Mouse (Mus musculus): ENCODE measurements around the gene E030018B13Rik.
A peak's percentile ranks its signal among the peaks of the same experiment; 100 is the strongest.

Gene E030018B13Rik

DNA sequence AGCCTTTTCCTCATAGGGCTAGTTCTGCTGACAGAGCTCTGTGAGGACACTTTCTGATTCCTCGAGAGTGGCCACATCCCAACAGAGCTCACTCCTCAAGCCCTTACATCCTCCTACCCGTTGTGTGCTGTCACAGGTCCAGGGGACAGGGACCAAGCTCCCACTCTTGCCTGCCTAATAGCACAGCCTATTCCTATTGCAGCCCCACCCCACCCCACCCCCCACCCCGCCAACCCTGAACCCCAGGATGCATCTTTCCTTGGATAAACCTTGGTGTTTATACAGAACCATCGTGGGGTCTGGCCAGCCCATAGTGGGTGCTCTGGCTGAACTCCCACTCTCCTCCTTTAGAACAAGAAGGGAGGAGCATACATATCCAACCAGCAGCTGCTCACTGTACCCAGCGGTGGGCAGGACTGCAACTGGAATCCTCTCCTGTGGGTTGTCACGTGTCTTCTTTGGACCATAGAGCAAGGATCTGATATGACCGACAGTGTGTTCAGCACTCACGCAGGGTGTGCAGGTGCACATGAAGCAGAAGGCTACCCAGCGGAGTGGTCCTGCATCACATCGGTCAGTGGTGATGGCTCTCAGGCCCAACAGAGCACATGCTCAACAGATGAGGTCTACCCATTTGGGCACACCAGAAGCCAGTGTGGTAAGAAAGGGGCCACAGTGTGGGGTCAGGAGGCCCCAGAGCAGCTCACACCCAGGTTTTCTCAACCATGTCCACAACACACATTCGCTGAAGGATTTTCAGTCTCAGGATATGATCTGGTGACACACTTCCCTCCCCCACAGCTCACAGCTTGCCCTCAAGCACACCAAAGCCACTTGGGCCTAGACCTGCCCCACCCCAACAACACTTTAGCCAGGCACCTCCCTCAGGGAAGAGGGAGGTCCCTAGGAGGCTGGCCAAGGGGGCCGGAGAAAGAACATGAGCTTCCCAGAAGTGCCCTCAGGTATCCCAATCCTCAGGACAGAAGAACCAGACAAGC, 2.4 kb downstream of the E030018B13Rik start:
- no peak for DNase-seq (ENCODE audit: low spot score)

DNA sequence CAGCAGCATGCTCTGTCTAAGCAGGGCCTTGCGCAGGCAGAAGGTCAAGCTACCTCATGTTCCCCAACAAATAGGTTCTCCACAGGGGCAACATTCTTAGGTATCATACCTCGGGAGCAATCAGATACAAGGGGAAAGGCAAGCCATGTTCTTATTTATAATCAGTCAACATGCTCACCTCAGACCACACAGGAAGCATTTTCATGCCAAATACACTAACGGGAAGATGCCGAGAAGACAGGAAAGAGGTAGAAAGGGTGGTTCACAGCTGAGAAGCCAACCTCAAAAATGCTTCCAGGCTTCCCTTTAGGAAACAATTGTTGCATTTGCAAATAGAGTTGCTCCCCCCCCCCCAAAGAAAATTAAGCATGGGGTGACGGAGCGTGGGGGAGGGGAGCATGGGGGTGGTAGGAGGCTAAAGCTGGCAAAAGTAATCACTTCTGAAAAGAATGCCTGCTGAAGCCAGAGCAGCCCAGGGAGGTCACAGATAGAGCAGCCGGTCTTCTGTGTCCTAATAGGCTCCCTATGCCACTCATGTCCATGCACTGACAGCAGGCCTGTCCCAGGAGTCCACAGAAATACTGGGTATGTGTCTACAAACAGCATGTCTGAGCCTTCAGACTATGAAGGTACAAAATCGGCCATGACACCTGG, 5.4 kb downstream of the E030018B13Rik start:
- DNase-seq (ENCODE audit: low spot score) = no peak

- no peak for DNase-seq (ENCODE audit: low spot score)
These were observed 5.9 kb downstream of the E030018B13Rik start for GRCm38 (mm10) chr7:63922571-63922970.

- no peak for DNase-seq (ENCODE audit: low spot score)
These were observed 6.3 kb downstream of the E030018B13Rik start for GRCm38 (mm10) chr7:63922975-63923374.

DNA sequence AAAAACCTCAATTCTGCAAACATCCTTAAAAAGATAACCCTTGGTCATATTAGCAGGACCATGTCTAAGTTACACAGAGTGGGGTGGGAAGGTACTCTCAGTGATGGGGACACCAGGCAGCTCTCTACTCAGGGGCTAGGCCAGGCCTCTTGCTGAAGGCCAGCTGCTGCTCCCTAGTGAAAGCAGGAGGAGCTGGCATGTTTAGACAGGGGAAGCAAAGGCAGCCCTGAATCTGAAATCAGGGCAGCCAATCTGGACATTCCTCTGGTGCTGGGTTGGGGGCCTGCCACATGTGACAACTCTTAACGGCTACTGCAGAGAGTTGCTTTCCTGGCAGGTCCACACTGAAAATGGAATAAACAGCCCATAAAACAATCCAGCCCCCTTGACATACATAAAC, 7.5 kb downstream of the E030018B13Rik start:
- no peak for DNase-seq (ENCODE audit: low spot score)

GRCm38 (mm10) chr7:63924747-63925412, 8.2 kb downstream of the E030018B13Rik start:
- DNase-seq (ENCODE audit: low spot score) = peak; percentile 73

DNA sequence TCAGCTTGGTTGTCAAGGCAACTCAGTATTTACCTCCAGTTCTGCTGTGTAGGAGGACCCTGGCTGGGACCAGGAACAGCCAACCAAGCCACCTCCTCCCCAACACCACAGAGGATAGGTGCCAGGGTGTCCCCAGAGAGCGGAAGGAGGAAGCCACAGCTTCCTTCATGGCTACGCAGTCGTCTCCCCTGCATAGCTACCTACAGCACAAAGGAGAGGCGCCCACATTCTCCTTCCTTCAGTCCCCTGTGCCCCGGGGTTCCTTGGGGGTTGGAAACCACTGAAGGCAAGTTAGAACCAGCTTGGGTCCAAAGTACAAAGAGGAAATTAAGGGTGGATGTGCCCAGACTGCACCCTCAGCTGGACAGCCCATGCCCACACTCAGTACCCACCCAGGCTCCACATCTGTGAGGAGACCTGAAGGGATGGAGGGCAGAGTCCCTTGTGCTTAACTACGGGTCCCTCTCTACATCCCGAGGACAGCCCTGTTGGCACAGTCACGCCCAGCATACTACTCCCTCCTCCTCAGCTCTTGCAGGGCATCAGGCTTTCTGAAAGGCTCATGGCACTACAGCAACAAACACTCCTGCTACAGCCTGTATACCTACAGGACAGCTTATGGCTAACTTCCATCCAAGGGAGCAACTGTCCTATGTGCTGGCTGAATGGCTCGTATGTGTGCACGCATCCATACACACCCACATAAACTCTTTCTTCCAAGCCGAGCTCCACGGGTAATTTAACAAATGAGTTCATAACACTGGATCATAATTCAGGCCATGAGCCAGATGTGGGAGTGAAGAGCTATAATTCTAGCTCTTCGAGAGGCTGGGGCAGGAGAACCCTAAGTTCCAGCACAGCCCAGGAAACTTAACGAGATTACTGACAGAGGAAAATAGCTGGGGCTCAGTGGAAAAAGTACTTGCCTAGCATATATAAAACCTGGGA, 9.0 kb downstream of the E030018B13Rik start:
- DNase-seq (ENCODE audit: low spot score) = no peak

- DNase-seq (ENCODE audit: low spot score) = no peak
These were observed 9.8 kb downstream of the E030018B13Rik start for GRCm38 (mm10) chr7:63926492-63926891.

GRCm38 (mm10) chr7:63927121-63927520, 10.5 kb downstream of the E030018B13Rik start:
- no peak for DNase-seq (ENCODE audit: low spot score)

- DNase-seq (ENCODE audit: low spot score) = no peak
These were observed 12.4 kb downstream of the E030018B13Rik start for GRCm38 (mm10) chr7:63929080-63929479.

GRCm38 (mm10) chr7:63930132-63930531, 13.5 kb downstream of the E030018B13Rik start:
- no peak for DNase-seq (ENCODE audit: low spot score)

GRCm38 (mm10) chr7:63930766-63931165, 14.1 kb downstream of the E030018B13Rik start:
- no peak for DNase-seq (ENCODE audit: low spot score)

DNA sequence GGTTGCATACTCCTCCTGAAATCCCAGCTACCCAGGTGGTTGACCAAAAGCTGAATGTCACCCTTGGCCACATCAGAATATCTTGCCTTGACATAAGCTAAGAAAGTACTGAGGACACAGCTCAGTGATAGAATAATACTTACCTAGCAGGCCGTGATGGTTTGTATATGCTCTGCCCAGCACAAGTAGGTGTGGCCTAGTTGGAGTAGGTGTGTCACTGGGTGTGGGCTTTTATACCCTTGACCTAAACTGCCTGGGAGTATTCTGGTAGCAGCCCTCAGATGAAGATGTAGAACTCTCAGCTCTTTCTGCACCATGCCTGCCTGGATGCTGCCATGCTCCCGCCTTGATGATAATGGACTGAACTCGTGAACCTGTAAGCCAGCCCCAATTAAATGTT, 15.8 kb downstream of the E030018B13Rik start:
- no peak for DNase-seq (ENCODE audit: low spot score)

GRCm38 (mm10) chr7:63933905-63934304, 17.2 kb downstream of the E030018B13Rik start:
- no peak for DNase-seq (ENCODE audit: low spot score)

- DNase-seq (ENCODE audit: low spot score) = no peak
These were observed 17.9 kb downstream of the E030018B13Rik start for GRCm38 (mm10) chr7:63934530-63934929.

DNA sequence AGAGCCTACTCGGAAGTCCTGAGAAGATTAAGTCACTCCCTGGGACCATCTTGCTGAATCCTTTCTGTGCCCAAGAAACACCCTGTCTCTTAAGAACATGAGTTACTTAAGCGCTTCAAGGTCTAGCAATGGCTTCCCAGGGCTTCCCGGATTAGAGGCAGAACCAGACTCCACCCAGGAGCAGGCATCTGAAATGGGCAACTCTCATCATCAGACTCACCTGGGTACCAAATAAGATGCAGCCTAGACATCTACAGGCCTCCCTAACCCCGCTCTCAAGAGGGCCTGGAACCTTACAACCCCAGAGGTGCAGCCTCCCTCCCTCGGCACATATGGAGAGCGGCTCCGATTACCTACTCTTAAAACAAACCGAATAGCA, 19.1 kb downstream of the E030018B13Rik start:
- no peak for DNase-seq (ENCODE audit: low spot score)

DNA sequence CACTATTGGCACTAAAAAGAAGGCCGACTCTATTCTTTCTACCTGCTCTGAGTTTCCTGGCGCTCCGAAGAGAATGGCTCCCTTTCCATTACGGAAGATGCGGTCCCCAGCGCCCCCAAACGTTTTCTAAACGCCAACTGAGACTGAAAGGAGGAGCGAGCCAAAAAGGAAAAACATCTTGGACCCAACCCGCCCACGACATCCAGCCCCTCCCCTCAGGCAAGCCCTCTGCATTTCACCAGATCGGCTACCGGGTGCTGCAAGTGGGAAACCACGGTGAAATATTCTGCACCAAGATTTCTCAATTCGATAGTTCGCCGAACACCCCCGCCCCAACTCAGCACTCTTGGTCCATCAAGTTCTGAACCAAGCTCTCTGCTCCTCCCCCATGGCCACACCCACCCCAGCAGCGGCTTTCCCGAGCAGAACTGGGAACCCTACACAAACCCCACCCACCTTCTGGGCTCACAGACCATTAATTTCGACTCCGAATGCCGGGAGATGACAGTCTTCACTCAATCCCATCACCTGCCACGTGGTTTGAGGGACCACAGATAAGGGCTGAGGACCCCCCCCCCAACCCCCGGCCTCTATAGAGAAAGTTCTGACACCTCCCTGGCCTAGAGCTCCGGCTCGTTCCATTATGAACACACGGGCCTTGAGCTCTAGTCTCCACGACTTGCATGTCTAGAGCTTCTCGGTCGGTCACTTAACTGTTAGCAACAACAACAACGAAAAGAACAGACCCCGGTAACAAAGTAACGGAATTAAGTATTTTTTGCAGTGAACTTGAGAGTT, 19.7 kb downstream of the E030018B13Rik start:
- no peak for DNase-seq (ENCODE audit: low spot score)

- DNase-seq (ENCODE audit: low spot score) = no peak
These were observed 20.3 kb downstream of the E030018B13Rik start for GRCm38 (mm10) chr7:63936986-63937235.

DNA sequence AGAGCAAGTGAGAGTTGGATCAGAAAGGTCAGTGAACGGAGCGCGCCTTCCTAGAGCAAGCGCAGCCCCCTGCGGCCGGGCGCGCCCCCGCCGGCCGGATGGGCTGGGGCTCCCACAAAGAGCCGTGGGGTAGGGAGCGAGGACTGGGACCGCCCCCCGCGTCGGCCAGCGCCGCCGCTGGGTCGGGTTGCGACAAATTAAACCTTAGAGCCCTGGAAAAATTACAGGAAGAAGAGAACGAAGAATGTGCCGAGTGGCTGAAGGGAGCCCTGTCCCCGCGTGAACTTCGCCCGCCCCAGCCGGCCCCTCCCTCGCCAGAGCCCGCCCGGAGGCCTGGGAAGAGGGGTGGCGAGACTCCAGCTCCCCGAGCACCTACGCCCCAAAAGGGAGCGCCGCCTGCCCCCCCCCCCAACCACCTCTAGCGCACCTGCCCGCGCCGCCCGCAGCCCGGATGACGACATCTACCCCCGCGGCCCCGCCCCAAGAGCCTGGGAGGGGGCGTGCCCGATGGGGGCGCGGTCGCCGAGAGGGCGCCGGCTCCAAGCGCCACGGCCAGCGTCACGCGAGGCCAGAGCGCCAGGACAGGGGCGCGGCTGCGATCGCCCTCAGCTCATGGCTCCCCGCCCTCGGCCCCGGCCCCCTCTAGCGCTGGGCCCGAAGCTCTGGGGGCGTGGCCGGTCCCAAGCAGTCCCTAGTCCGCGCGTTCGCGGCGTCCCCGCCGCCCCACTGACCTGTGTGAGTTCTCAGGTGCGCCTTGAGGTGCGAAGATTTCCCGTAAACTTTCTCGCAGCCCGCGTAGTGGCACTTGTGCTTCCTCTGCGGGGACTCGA, 20.8 kb downstream of the E030018B13Rik start:
- DNase-seq (ENCODE audit: low spot score) = no peak

All from layer of hippocampus, adult 9-10 months (tissue).